ENCODE assay signal across 16 mouse cellular contexts in the genomic region with DNA sequence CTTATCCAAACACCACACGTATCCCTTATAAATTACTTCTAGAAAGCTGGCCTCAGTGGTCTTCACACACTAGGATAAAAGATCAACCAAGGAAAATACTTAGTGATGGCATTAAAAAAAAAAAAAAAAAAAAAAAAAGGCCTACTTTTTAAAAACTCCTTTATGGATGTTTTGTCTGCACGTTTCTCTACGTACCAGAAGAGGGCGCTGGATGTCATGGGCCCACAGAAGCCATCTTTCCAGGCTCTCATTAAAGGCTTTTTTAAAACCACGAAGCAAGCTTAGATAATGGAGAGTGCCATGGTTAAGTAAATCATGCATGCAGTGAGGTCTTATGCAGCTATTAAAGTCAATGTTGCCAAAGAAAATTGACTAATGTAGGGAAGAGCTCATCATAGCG. TPM values are rescaled to one million over a fixed set of nuclear protein-coding genes. Genes with fewer than 3 reads are reported as not detected.
A peak's percentile ranks its signal among the peaks of the same experiment; 100 is the strongest.
DNase-seq lines count a peak whose midpoint lies in the region; ATAC-seq and TF ChIP-seq lines count a peak whose summit lies in the region.
"Had no signal": no experiment of that assay in that cellular context is flagged by ENCODE, and none has a peak within 500 bp of the region (broad histone marks: within the 10 kb centered on the region; RNA-seq: fewer than 3 reads in every experiment).

No protein-coding gene starts in this region.

- no peak overlapping the region for H3K27ac ChIP-seq in kidney, postnatal 0 days
- no peak overlapping the region for H3K27ac ChIP-seq in ES-Bruce4 (ENCODE audit: insufficient read depth, low read length)
- H3K27ac ChIP-seq: forebrain, embryonic 15.5 days had no signal

- no peaks in the 10 kb centered on the region for H3K27me3 ChIP-seq in kidney, postnatal 0 days (ENCODE audit: insufficient read depth, low read length)
- H3K27me3 ChIP-seq in ES-Bruce4 (ENCODE audit: control insufficient read depth, insufficient read depth, low read length, poor library complexity, severe bottlenecking): no peaks in the 10 kb centered on the region
- H3K27me3 ChIP-seq: forebrain, embryonic 15.5 days had no signal

- H3K4me1 ChIP-seq in kidney, postnatal 0 days (replicated peaks; ENCODE audit: insufficient read depth, low read length): peaks cover 5% of the 10 kb centered on the region; the same call in 1 of the 2 replicates
- peaks cover 1% of the 10 kb centered on the region for H3K4me1 ChIP-seq in ES-Bruce4 (ENCODE audit: control insufficient read depth, insufficient read depth, low read length)

- H3K4me3 ChIP-seq in kidney, postnatal 0 days (replicated peaks; ENCODE audit: low read depth, low read length): no peak overlapping the region
- no peak overlapping the region for H3K4me3 ChIP-seq in ES-Bruce4 (ENCODE audit: low read depth, low read length)
- H3K4me3 ChIP-seq: forebrain, embryonic 15.5 days had no signal

- no peak for TF ChIP-seq POLR2A in ES-Bruce4 (IDR thresholded peaks at IDR 0.05; ENCODE audit: insufficient read depth, low read length)

- no peaks in the 10 kb centered on the region for H3K36me3 ChIP-seq in kidney, postnatal 0 days (ENCODE audit: insufficient read depth, low read length)
- H3K36me3 ChIP-seq in ES-Bruce4 (ENCODE audit: control insufficient read depth, insufficient read depth, low read length, poor library complexity, severe bottlenecking): no peaks in the 10 kb centered on the region
- H3K36me3 ChIP-seq: forebrain, embryonic 15.5 days had no signal

- WGBS in kidney, postnatal 0 days: 38% methylated on average over 6 of the region's 6 CpGs

- TF ChIP-seq CTCF in kidney, postnatal 0 days (IDR thresholded peaks at IDR 0.05; ENCODE audit: low read depth): peak; percentile 64
- TF ChIP-seq CTCF in ES-Bruce4 (IDR thresholded peaks at IDR 0.05; ENCODE audit: low read depth, low read length): peak; percentile 16

- DNase-seq in kidney, postnatal 0 days (ENCODE audit: low spot score): peak; percentile 48
- no peak for DNase-seq in kidney, adult 18-20 months
- DNase-seq in A20 (ENCODE audit: low read depth, low spot score) (peak; percentile 50), MN1 (ENCODE audit: low spot score) (no peak)
- DNase-seq in embryo, embryonic 10.5 days (ENCODE audit: low spot score): peak; percentile 44
- no peak for DNase-seq in adrenal gland, postnatal 25 days
- DNase-seq: adrenal gland, postnatal 14 days; cerebellum, adult 2 months; heart, postnatal 10 days; kidney, adult 8-10 months; layer of hippocampus, adult 9-11 months; lung, postnatal 10 days; right cerebral cortex, postnatal 25 days had no signal

- no peak for ATAC-seq in kidney, postnatal 0 days (replicated peaks; ENCODE audit: low FRiP score, low read depth)
- ATAC-seq: forebrain, embryonic 15.5 days had no signal

- no peak for TF ChIP-seq EP300 in ES-Bruce4 (IDR thresholded peaks at IDR 0.05; ENCODE audit: insufficient read depth, low read depth, low read length)

- H3K9me3 ChIP-seq in kidney, postnatal 0 days (replicated peaks; ENCODE audit: low read length): no peaks in the 10 kb centered on the region
- no peaks in the 10 kb centered on the region for H3K9me3 ChIP-seq in ES-Bruce4 (replicated peaks; ENCODE audit: control insufficient read depth, insufficient read depth, low read length, poor library complexity, severe bottlenecking)
- H3K9me3 ChIP-seq: forebrain, embryonic 15.5 days had no signal

- no peak overlapping the region for H3K4me2 ChIP-seq in kidney, postnatal 0 days (ENCODE audit: low read length)
- H3K4me2 ChIP-seq: forebrain, embryonic 15.5 days had no signal

- H3K9ac ChIP-seq in kidney, postnatal 0 days (ENCODE audit: low read depth, low read length): no peak overlapping the region
- H3K9ac ChIP-seq in ES-Bruce4 (ENCODE audit: low read depth, poor library complexity, severe bottlenecking): no peak overlapping the region
- H3K9ac ChIP-seq: forebrain, embryonic 15.5 days had no signal

RNA-seq across cellular contexts. Expression of a gene that starts 6.3 kb away (rescaled TPM):
- 52.2 and 60.1 TPM in 2 replicates for polyA plus RNA-seq in kidney, postnatal 0 days (2015; fragmentation: Nextera tagmentation; extraction: Ambion mirVana)
- polyA plus RNA-seq in ES-Bruce4 (2011; ENCODE audit: insufficient read depth, insufficient read length, low read depth, missing spikeins): 165 and 183 TPM in 2 replicates
- total RNA-seq in adrenal gland, postnatal 25 days (2021): 46.6 and 48.6 TPM in 2 replicates

RNA-seq across cellular contexts. Expression of a gene that starts 30.8 kb away (rescaled TPM):
- polyA plus RNA-seq in kidney, postnatal 0 days (2015; fragmentation: Nextera tagmentation; extraction: Ambion mirVana): 41.6 and 46.4 TPM in 2 replicates
- polyA plus RNA-seq in ES-Bruce4 (2011; ENCODE audit: insufficient read depth, insufficient read length, low read depth, missing spikeins): 68.6 and 72.3 TPM in 2 replicates
- 29.5 and 32.5 TPM in 2 replicates for total RNA-seq in adrenal gland, postnatal 25 days (2021)

RNA-seq across cellular contexts. Expression of a gene that starts 47.7 kb away (rescaled TPM):
- 4.3 and 4.4 TPM in 2 replicates for polyA plus RNA-seq in kidney, postnatal 0 days (2015; fragmentation: Nextera tagmentation; extraction: Ambion mirVana)
- 2.6 and 4.0 TPM in 2 replicates for polyA plus RNA-seq in ES-Bruce4 (2011; ENCODE audit: insufficient read depth, insufficient read length, low read depth, missing spikeins)
- 0.64 and 0.67 TPM in 2 replicates for total RNA-seq in adrenal gland, postnatal 25 days (2021)
- total RNA-seq: granulocyte monocyte progenitor cell, adult 5-6 weeks; heart, postnatal 10 days had no signal

RNA-seq across cellular contexts. Expression of a gene that starts 53.8 kb away (rescaled TPM):
- 34.6 and 40.9 TPM in 2 replicates for polyA plus RNA-seq in kidney, postnatal 0 days (2015; fragmentation: Nextera tagmentation; extraction: Ambion mirVana)
- polyA plus RNA-seq in ES-Bruce4 (2011; ENCODE audit: insufficient read depth, insufficient read length, low read depth, missing spikeins): 112 TPM in 2 replicates
- 19.6 and 24.2 TPM in 2 replicates for total RNA-seq in adrenal gland, postnatal 25 days (2021)

RNA-seq across cellular contexts. Expression of a gene that starts 59.7 kb away (rescaled TPM):
- polyA plus RNA-seq in kidney, postnatal 0 days (2015; fragmentation: Nextera tagmentation; extraction: Ambion mirVana): 76.5 and 78.4 TPM in 2 replicates
- polyA plus RNA-seq in ES-Bruce4 (2011; ENCODE audit: insufficient read depth, insufficient read length, low read depth, missing spikeins): 22.9 and 25.8 TPM in 2 replicates
- total RNA-seq in adrenal gland, postnatal 25 days (2021): 109 and 130 TPM in 2 replicates

Comparison
In these comparisons a context has a peak if more than half of its experiments do, and no peak if none do; other contexts are left out.
1. DNase-seq: peak in kidney, postnatal 0 days (single experiment), A20 (single experiment) and embryo, embryonic 10.5 days (single experiment); none in kidney, adult 18-20 months (single experiment), adrenal gland, postnatal 25 days (single experiment) and MN1 (single experiment).